Mouse (Mus musculus): ENCODE results near the gene Tbca. TPM values are rescaled to one million over a fixed set of nuclear protein-coding genes. Genes with fewer than 3 reads are reported as not detected.

Gene Tbca
- polyA plus RNA-seq, 1 experiment from 2014 or later: 255 TPM

DNA sequence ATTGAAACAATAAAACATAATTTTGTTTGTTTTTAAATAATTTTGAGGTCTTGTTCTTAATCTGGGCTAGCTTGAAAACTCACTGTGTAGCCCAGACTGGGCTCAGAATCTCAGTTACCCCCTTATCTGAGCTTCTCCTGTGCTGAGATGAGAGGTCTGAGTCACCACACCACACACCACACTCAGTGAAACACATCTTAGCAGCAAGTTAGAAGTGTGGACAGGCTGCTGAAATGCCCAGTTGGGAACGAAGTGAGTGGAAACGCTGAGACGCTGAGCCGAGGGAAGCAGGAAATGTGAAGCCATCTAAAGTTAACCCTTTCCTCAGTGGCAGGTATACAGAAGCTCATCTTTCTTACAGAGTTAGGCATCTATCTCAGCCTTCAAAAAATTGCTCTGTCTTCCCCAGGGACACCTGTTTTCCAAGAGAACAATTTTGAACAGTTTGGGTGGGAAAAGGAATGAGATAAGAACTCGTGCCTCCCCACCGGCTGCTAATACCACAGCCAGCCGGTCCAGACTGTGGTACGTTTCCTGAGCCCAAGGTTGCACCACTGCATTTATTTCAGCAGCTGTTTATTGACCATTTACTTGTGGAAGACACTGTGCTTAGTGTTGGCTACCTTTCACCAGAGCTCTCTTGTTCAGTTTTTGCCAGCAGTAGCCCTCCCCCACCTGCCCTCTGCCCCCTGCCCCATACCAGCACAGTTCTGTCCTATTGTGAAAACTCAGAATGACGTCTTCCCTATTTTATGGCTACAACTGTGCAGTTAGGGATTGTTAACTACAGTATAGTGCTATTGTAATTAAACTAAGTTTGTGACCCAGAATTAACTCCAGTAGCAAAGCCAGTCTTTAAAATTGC, 17.8 kb downstream of the Tbca start:
- Histone ChIP-seq H3K27me3 (ENCODE audit: control insufficient read depth, insufficient read depth, low read length) (no peaks in the 10 kb centered on the region), H3K4me2 (replicated peaks; ENCODE audit: low read depth, low read length) (no peak overlapping the region), H3K9me3 (ENCODE audit: control insufficient read depth, low read length) (no peaks in the 10 kb centered on the region), H3K27ac (ENCODE audit: low read depth, low read length) (no peak overlapping the region), H3K36me3 (ENCODE audit: control insufficient read depth, insufficient read depth, low read length) (no peaks in the 10 kb centered on the region), H3K4me1 (ENCODE audit: control insufficient read depth, insufficient read depth, low read length) (0 out of 2 replicates have a peak, but pooled peaks cover 5% of the 10 kb centered on the region), H3K4me3 (ENCODE audit: low read length) (no peak overlapping the region), H3K9ac (ENCODE audit: low read depth, low read length) (no peak overlapping the region)
- ATAC-seq (ENCODE audit: low FRiP score, low TSS enrichment): no peak
- WGBS: 30% methylated on average over 9 of the region's 9 CpGs

GRCm38 (mm10) chr13:94808596-94808995, 19.9 kb downstream of the Tbca start:
- no peak overlapping the region for H3K27ac ChIP-seq (ENCODE audit: low read depth, low read length)
- no peak for ATAC-seq (ENCODE audit: low FRiP score, low TSS enrichment)
- no peak overlapping the region for H3K4me2 ChIP-seq (replicated peaks; ENCODE audit: low read depth, low read length)
- no peak overlapping the region for H3K4me3 ChIP-seq (ENCODE audit: low read length)
- no peaks in the 10 kb centered on the region for H3K36me3 ChIP-seq (ENCODE audit: control insufficient read depth, insufficient read depth, low read length)
- 0 out of 2 replicates have a peak, but pooled peaks cover 5% of the 10 kb centered on the region for H3K4me1 ChIP-seq (ENCODE audit: control insufficient read depth, insufficient read depth, low read length)
- H3K9me3 ChIP-seq (ENCODE audit: control insufficient read depth, low read length): no peaks in the 10 kb centered on the region
- no peak overlapping the region for H3K9ac ChIP-seq (ENCODE audit: low read depth, low read length)
- H3K27me3 ChIP-seq (ENCODE audit: control insufficient read depth, insufficient read depth, low read length): no peaks in the 10 kb centered on the region

DNA sequence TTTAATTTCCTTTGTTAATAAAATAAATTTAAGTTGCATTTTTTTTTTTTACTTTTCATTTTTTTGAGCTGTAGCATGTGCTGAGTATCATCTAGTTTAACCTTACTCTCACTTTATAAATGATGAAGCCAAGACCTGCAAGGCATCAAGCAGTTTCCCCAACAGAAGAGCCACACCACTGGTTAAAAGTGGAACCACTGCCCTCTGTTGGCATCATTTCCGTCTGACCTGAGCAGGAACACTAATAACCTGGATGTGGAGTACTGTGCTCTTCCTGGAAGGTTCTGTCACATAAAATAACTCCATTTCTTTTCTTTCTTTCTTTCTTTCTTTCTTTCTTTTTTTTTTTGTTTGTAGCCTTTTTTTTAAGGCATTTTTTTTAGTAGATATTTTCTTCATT, 21.0 kb downstream of the Tbca start:
- H3K27me3 ChIP-seq (ENCODE audit: control insufficient read depth, insufficient read depth, low read length): no peaks in the 10 kb centered on the region
- H3K9me3 ChIP-seq (ENCODE audit: control insufficient read depth, low read length): no peaks in the 10 kb centered on the region
- ATAC-seq (ENCODE audit: low FRiP score, low TSS enrichment): no peak
- 0 out of 2 replicates have a peak, but pooled peaks cover 5% of the 10 kb centered on the region for H3K4me1 ChIP-seq (ENCODE audit: control insufficient read depth, insufficient read depth, low read length)
- H3K4me2 ChIP-seq (replicated peaks; ENCODE audit: low read depth, low read length): no peak overlapping the region
- H3K9ac ChIP-seq (ENCODE audit: low read depth, low read length): no peak overlapping the region
- H3K4me3 ChIP-seq (ENCODE audit: low read length): no peak overlapping the region
- no peaks in the 10 kb centered on the region for H3K36me3 ChIP-seq (ENCODE audit: control insufficient read depth, insufficient read depth, low read length)
- 62% methylated on average over 1 of the region's 1 CpGs for WGBS
- no peak overlapping the region for H3K27ac ChIP-seq (ENCODE audit: low read depth, low read length)

DNA sequence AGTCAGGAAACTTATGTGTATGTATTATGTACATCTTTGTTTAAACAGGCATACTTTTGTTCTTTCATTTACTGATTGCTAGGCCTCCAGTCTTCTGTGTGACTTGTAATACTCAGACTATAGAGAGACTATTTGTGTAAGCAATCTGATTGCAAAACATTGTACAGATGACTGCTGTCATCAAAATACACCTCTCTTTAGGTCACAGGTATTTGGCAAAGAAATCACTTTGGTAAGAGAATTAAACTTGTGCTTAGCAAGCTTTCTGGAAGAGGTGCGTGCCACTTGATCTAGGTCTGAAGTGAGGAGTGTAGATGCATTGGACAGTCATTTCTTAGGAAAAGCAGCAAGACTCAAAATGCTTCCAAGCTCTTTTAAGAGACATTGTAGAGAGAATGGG, 22.7 kb downstream of the Tbca start:
- WGBS: 95% methylated on average over 1 of the region's 1 CpGs
- no peak overlapping the region for H3K9ac ChIP-seq (ENCODE audit: low read depth, low read length)
- H3K9me3 ChIP-seq (ENCODE audit: control insufficient read depth, low read length): no peaks in the 10 kb centered on the region
- no peaks in the 10 kb centered on the region for H3K27me3 ChIP-seq (ENCODE audit: control insufficient read depth, insufficient read depth, low read length)
- H3K4me1 ChIP-seq (ENCODE audit: control insufficient read depth, insufficient read depth, low read length): peaks cover 7% of the 10 kb centered on the region; the same call in 1 of the 2 replicates
- no peak overlapping the region for H3K27ac ChIP-seq (ENCODE audit: low read depth, low read length)
- no peak overlapping the region for H3K4me2 ChIP-seq (replicated peaks; ENCODE audit: low read depth, low read length)
- no peak for ATAC-seq (ENCODE audit: low FRiP score, low TSS enrichment)
- H3K4me3 ChIP-seq (ENCODE audit: low read length): no peak overlapping the region
- no peaks in the 10 kb centered on the region for H3K36me3 ChIP-seq (ENCODE audit: control insufficient read depth, insufficient read depth, low read length)

DNA sequence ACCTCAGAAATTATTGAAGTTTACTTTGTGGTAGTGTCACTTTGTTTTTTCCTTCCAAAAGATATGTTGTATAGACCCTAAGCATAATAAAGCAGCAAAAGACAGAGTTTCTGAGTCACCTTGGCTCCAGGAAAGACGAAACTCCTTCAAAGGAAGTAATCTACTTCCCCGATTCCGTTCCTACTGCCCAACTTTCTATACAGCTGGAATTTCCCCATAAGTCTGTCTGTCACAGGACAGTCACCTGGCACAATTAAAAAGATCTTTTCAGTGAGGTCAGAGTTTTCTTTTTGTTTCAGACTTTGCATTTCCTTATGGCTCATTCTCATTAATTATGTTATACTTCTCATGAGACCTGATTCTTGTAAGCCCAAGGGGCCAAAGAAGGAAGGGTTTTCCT, 25.1 kb downstream of the Tbca start:
- H3K9ac ChIP-seq (ENCODE audit: low read depth, low read length): no peak overlapping the region
- H3K36me3 ChIP-seq (ENCODE audit: control insufficient read depth, insufficient read depth, low read length): no peaks in the 10 kb centered on the region
- 52% methylated on average over 3 of the region's 3 CpGs for WGBS
- ATAC-seq (ENCODE audit: low FRiP score, low TSS enrichment): no peak
- H3K27me3 ChIP-seq (ENCODE audit: control insufficient read depth, insufficient read depth, low read length): no peaks in the 10 kb centered on the region
- no peak overlapping the region for H3K27ac ChIP-seq (ENCODE audit: low read depth, low read length)
- H3K9me3 ChIP-seq (ENCODE audit: control insufficient read depth, low read length): no peaks in the 10 kb centered on the region
- H3K4me1 ChIP-seq (ENCODE audit: control insufficient read depth, insufficient read depth, low read length): peaks cover 3% of the 10 kb centered on the region; the same call in 1 of the 2 replicates
- no peak overlapping the region for H3K4me2 ChIP-seq (replicated peaks; ENCODE audit: low read depth, low read length)
- H3K4me3 ChIP-seq (ENCODE audit: low read length): no peak overlapping the region

DNA sequence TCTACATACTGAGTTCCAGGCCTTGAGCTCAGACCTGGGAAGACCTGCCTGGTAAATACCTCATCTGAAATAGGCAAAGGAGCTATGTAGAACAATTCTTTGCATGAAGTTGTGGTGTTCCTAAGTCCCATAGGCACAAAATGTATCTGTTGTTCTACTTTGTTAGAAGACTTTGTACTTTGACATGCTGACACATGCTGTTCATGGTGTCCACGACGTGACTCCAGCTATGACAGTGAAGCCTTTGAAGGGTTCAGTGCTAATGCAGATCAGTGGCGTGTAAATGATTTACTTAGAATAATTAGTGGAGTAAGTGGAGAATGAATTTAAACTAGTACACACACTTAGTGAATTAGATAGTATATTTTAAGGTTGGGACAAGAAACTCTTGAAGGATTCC, 31.8 kb downstream of the Tbca start:
- no peaks in the 10 kb centered on the region for H3K9me3 ChIP-seq (ENCODE audit: control insufficient read depth, low read length)
- peaks cover 3% of the 10 kb centered on the region; the same call in 1 of the 2 replicates for H3K4me1 ChIP-seq (ENCODE audit: control insufficient read depth, insufficient read depth, low read length)
- H3K9ac ChIP-seq (ENCODE audit: low read depth, low read length): no peak overlapping the region
- WGBS: 68% methylated on average over 3 of the region's 3 CpGs
- H3K27me3 ChIP-seq (ENCODE audit: control insufficient read depth, insufficient read depth, low read length): no peaks in the 10 kb centered on the region
- ATAC-seq (ENCODE audit: low FRiP score, low TSS enrichment): no peak
- H3K36me3 ChIP-seq (ENCODE audit: control insufficient read depth, insufficient read depth, low read length): peaks cover 2% of the 10 kb centered on the region; the same call in 1 of the 2 replicates
- H3K27ac ChIP-seq (ENCODE audit: low read depth, low read length): no peak overlapping the region
- no peak overlapping the region for H3K4me3 ChIP-seq (ENCODE audit: low read length)
- no peak overlapping the region for H3K4me2 ChIP-seq (replicated peaks; ENCODE audit: low read depth, low read length)

DNA sequence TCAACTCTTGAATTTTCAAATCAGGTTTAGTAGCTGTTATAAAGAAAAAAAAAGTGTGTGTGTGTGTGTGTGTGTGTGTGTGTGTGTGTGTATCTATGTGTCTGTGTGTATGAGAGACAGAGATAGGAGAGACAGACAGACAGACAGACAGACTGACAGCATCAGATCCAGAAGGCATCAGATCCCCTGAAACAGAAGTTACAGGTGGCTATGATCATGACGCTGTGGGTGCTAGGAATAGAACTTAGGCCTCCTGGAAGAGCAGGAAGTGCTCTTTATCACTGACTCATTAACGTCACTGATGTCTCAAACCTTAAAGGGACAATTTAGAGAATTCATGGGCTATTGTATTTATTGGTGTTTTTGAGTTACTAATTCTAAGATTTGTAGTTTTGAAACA, 32.2 kb downstream of the Tbca start:
- peaks cover 2% of the 10 kb centered on the region; the same call in 1 of the 2 replicates for H3K36me3 ChIP-seq (ENCODE audit: control insufficient read depth, insufficient read depth, low read length)
- H3K27ac ChIP-seq (ENCODE audit: low read depth, low read length): no peak overlapping the region
- H3K9me3 ChIP-seq (ENCODE audit: control insufficient read depth, low read length): no peaks in the 10 kb centered on the region
- no peak overlapping the region for H3K4me2 ChIP-seq (replicated peaks; ENCODE audit: low read depth, low read length)
- peaks cover 3% of the 10 kb centered on the region; the same call in 1 of the 2 replicates for H3K4me1 ChIP-seq (ENCODE audit: control insufficient read depth, insufficient read depth, low read length)
- H3K27me3 ChIP-seq (ENCODE audit: control insufficient read depth, insufficient read depth, low read length): no peaks in the 10 kb centered on the region
- no peak for ATAC-seq (ENCODE audit: low FRiP score, low TSS enrichment)
- H3K4me3 ChIP-seq (ENCODE audit: low read length): no peak overlapping the region
- no peak overlapping the region for H3K9ac ChIP-seq (ENCODE audit: low read depth, low read length)
- WGBS: 53% methylated on average over 2 of the region's 2 CpGs

DNA sequence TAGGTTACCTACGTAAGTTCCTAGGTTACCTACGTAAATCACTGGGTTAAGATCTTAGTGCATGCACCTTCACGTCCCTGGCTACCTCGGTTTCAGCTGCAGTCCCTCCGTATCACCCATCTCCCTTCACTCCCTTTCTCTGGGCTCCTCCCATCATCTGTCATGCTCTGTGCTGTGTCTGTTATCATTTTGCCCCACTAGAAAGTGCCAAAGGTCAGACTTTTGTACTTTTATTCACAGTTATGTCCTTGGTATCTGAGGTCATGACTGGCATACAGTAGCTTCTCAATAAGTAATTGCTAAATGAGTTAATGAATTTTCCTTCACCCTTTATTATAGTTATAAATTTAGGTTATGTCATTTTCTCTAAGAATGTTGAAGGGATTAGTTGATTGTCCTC, 37.7 kb downstream of the Tbca start:
- WGBS: 79% methylated on average over 5 of the region's 5 CpGs
- H3K4me3 ChIP-seq (ENCODE audit: low read length): no peak overlapping the region
- no peaks in the 10 kb centered on the region for H3K9me3 ChIP-seq (ENCODE audit: control insufficient read depth, low read length)
- no peak overlapping the region for H3K4me2 ChIP-seq (replicated peaks; ENCODE audit: low read depth, low read length)
- H3K27me3 ChIP-seq (ENCODE audit: control insufficient read depth, insufficient read depth, low read length): no peaks in the 10 kb centered on the region
- no peak for ATAC-seq (ENCODE audit: low FRiP score, low TSS enrichment)
- no peak overlapping the region for H3K9ac ChIP-seq (ENCODE audit: low read depth, low read length)
- H3K27ac ChIP-seq (ENCODE audit: low read depth, low read length): no peak overlapping the region
- H3K36me3 ChIP-seq (ENCODE audit: control insufficient read depth, insufficient read depth, low read length): peaks cover 2% of the 10 kb centered on the region; the same call in 1 of the 2 replicates
- no peaks in the 10 kb centered on the region for H3K4me1 ChIP-seq (ENCODE audit: control insufficient read depth, insufficient read depth, low read length)

GRCm38 (mm10) chr13:94826986-94827385, 38.3 kb downstream of the Tbca start:
- H3K4me1 ChIP-seq (ENCODE audit: control insufficient read depth, insufficient read depth, low read length): no peaks in the 10 kb centered on the region
- H3K27ac ChIP-seq (ENCODE audit: low read depth, low read length): no peak overlapping the region
- H3K4me2 ChIP-seq (replicated peaks; ENCODE audit: low read depth, low read length): no peak overlapping the region
- WGBS: 59% methylated on average over 2 of the region's 2 CpGs
- H3K36me3 ChIP-seq (ENCODE audit: control insufficient read depth, insufficient read depth, low read length): peaks cover 2% of the 10 kb centered on the region; the same call in 1 of the 2 replicates
- no peak overlapping the region for H3K4me3 ChIP-seq (ENCODE audit: low read length)
- no peak overlapping the region for H3K9ac ChIP-seq (ENCODE audit: low read depth, low read length)
- no peaks in the 10 kb centered on the region for H3K27me3 ChIP-seq (ENCODE audit: control insufficient read depth, insufficient read depth, low read length)
- no peak for ATAC-seq (ENCODE audit: low FRiP score, low TSS enrichment)
- H3K9me3 ChIP-seq (ENCODE audit: control insufficient read depth, low read length): no peaks in the 10 kb centered on the region
